Mouse (Mus musculus): Measurements from ENCODE around the gene Farp1.

Farp1 gene

DNA sequence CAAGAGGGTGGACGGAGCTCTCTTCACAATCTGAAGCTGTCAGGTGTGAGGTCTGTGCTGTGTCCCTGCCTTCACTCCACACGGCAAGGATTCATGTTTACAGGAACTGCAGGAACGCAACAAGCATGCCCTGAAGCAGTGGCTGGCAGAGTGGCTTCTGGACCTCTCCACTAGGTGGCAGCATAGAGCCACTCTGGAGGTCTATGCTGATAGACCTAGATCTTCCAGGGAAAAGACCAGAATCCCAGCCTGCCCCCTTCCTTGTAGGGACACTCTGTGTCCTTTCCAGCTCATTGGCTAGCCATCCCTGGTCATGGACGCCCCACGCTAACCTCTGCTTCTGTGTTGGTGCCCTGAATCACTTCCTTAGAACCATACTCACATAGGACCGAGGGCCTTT lies 244.1 kb downstream of the Farp1 start:
- peak; percentile 69 for DNase-seq

DNA sequence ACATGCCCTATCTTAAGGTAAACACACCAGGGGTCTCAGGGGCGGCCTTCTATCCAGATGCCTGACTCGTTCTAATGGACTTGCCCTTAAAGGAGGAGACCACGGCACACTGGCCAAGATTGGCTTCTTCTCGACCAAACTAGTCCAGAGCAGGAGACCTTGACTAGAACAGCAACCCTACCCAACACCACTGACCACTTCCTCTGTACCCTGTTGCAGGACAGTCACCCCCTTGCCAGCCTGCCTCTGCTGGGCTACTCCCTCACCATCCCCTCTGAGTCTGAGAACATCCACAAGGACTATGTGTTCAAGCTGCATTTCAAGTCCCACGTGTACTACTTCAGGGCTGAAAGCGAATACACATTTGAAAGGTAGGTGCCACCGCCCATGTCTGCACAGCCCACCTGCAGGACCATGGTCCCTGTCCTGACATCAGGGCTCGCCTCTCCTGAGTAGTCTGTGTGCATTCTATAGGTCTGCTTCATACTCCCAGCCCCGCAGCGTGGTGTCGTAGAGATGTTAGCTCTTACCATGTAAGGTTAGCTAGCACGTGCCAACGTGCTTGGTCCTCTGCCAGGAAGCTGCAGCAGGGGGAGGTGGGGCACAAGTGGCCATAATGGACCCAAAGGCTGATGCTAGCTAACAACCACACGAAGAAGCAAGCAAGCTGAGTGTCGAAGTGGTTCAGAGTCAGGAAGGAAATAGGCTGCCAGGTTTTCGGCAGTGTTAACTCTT lies 245.8 kb downstream of the Farp1 start:
- no peak for DNase-seq

- no peak for DNase-seq
These were observed 246.3 kb downstream of the Farp1 start for GRCm38 (mm10) chr14:121281336-121281710.

- DNase-seq, result no peak
These were observed 250.6 kb downstream of the Farp1 start for GRCm38 (mm10) chr14:121285379-121286120.

DNA sequence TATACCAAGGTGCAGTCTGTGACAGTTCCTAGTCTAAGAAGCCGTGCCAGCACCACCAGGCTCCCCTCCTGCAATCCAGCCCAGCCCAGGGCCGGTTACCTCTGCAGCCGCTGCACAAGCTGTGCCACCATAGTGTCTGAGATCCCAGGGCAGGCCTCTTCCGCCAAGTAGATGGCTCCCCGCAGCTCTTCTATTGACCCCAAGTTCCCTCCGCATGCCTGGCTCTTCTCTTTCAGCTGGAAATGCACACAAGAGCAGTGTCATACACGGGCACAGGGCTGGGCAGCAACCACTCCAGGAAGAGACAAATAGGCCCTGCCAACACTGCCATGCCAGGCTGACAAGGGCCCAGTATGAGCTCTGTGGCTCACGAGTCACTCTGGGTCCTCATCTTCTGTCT lies 256.9 kb downstream of the Farp1 start:
- no peak for DNase-seq

DNA sequence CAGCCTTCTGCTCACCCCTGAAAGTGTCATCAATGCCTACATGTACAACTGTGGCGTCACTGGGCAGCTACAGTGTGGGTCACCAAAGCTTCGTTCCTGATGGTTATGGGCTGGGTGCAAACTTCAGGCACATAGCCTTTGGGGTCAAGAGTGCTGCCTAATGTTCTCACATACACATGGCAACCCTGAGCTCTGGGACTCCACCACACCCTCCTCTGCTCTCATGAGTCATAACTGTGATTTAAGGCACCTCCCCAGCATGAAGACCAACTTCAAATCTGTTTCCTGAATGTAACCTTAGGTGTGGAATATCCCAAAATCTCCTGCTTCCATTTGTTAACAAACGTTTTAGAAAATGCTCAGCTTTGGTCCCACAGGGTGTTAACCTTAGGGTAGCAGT lies 257.4 kb downstream of the Farp1 start:
- DNase-seq, result no peak

DNA sequence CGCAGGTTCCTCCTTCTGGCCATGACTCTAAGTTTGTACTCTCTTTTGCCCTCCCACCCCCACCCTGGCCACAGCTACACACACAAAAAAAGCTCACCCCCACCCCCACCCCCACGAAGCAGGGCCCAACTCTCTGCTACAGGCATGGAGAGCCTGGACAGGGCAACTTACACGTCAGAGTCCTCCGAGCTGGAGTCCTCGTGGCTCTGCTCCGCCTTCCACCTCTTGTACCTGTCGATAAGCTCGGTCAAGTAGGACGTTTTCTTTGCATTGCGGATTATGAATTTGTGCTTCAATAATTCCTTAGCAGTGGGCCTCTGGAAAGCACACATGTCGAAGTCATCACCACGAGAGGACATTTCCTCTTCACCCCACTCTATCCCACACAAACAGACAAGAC lies 259.5 kb downstream of the Farp1 start:
- DNase-seq, result no peak

GRCm38 (mm10) chr14:121297103-121297502 lies 262.1 kb downstream of the Farp1 start:
- DNase-seq, result no peak

GRCm38 (mm10) chr14:121298537-121298936 lies 263.5 kb downstream of the Farp1 start:
- DNase-seq, result no peak

DNA sequence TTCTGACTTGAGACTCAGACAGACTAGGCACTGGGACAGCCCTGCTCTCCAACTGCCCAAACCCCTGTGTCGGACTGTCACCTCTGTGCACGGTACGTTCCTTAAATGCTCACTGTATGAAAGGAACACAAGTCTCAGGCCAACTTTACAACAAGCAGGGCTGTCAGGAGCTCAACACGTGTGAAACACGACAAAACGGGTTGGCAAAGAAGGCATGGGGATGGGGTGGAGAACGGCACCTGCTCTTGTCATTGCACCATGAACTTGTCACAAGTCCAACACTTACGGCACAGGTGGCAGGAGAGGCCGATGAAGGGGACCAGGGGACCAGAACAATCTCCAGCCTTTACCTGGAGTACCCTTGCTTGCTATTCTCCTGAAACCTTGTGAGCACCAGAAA lies 264.1 kb downstream of the Farp1 start:
- DNase-seq, result no peak

GRCm38 (mm10) chr14:121304523-121304922 lies 269.5 kb downstream of the Farp1 start:
- no peak for DNase-seq

- no peak for DNase-seq
These were observed 270.5 kb downstream of the Farp1 start for GRCm38 (mm10) chr14:121305316-121306064.

DNA sequence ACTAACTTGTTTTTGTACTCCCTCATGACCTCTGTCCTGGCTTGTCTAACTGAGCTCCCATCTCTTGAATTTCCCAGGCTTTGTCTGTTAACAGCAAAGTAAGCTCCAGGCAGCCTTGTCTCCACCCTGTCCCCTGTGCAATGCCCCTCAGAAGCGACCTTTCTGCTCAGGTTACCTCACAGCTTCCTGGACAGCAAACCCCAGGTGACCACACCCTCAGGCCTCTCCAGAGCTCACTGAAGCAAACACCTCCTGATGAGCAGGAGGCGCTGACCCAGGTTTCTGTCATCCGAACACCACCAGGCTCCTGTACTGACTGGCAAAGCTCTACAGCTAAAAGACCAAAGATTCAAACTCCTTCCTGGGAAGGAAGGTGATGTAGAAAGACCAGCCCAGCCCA lies 274.9 kb downstream of the Farp1 start:
- DNase-seq, result no peak

DNA sequence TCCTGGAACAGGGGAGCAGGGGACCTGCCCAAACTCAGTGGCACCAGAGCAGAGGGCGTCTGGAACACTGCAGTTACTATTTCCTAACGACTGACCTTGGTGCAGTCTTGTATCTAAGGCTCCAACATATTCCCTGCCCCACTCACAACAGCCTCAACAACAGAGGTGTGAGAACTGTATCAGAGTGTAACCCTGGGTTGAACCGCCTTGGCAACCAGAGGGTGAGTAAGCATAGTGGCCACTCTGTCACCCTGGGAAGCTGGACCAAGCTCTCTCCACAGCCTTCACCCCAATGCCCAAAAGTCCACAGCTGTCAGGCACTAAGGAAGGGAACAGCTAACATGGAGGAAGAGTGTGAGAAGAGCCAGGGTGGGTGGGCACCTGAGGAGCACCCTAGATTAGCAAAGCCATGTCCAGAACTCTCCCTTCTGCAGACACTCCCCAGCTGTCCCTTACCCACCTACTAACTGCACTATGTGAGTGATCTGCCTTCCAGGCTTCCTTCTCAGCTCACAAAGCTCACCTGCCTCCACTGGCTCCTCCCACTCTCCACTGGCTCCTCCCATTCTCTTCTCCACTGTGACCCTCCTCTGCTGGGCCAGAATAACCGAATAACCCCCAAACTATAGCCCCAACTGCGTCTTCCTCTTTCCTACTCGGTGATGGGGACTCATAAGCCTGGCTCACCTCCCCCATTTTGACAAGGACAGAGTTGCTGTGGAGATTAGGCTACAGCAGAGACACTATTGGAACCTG lies 275.5 kb downstream of the Farp1 start:
- no peak for DNase-seq

DNA sequence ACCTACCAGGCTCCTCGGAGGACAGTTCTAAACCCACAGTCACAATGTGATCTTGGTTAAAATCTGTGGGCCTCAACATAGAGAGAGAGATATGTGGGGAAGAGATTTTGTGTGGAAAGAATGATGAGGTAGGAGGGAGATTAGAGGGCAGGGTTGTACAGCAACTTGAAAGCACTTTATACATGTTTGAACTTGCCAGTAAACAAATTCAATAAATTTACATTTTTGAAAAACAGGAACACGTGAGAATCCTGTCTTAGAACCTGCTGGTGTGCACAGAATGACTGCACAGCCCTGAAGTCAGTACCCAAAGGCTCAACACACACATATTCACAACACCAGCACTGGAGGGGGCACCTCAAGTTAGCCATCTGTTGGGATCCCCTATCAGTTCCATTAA lies 276.1 kb downstream of the Farp1 start:
- no peak for DNase-seq

DNA sequence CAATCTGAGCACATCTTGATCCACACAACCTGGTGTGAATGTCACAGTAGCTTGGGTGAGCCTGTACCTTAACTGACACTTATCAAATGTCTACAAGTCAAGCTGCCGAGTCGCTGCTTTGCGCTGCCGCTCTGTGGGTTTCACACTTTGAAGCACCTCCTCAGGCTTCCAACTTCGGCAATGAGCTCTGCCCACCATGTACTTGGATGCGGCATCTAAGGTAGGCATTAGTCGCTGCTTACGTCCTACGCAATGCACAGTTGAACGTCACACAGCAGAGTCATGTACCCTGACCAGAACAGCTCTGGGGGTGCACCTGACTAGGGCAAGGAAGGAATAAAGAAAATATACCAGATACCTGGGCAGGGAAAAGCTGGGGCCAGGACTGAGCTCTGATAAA lies 278.3 kb downstream of the Farp1 start:
- DNase-seq, result no peak

DNA sequence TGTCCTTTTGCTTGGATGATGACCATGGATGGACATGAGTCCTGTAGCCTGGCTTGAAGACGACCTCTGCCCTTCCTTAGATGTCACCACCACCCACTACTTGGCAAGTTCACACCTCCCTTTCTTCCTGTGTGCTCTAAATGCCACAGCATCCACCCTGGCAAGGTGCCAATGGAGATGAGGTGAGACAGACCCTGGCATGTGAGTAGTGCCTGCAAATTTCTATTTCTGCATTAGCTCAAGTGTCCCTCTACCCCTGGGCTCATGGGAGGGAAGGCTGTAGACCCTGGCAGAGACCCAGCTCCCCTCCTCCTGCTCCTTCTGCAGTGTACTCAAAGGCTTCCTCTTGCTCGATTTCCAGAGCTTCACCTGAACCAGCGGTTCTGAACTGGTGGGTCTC lies 279.9 kb downstream of the Farp1 start:
- no peak for DNase-seq

DNA sequence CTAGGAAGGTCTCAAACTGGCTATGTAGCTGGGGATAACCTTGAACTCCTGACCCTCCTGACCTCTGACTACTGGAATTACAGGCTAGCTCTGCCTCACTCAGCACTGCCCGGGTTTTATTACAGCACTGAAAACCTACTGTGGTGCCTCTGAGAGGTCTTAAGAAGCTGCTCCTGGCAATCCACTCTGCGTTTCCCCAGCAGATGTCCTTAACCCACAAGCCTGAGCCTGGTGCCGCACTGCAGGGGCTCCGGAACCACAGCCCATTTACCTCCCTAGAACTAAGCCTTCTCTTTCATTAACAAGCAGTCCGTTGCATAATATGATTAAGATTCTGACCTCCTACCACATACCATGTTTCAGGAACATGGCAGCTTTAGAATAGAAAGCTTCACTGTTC lies 281.1 kb downstream of the Farp1 start:
- DNase-seq, result no peak

DNA sequence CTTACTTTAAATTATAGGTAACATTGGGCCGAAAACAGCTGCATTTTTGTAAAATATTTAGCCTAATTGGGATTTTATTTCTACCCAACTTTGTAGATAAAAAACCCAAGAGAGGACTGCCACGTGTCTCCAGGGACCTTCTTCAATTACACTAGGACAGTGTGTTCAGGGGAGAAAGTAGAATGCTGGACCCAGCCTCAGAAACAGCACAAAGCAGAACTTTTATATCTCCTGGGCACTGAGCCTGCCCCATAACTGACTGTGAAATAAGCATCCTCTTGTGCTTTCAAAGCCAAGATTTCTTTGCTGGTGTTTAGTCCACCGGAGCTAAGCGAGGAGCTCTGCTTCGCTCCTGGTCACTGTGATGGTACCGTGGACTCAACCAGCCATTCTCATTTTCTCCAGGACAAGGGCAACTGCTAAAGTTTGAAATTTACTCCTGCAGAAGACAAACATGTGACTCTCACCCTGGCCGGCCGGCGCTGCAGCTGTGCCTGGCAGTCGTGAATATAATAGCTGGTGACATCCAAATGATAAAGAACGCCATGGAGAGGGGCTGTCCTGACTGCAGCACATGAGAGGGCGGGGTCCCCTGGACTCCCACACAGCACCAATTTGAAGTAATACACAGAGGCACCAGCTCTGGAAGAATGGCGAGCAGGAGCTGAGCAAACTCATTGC lies 281.8 kb downstream of the Farp1 start:
- no peak for DNase-seq

DNA sequence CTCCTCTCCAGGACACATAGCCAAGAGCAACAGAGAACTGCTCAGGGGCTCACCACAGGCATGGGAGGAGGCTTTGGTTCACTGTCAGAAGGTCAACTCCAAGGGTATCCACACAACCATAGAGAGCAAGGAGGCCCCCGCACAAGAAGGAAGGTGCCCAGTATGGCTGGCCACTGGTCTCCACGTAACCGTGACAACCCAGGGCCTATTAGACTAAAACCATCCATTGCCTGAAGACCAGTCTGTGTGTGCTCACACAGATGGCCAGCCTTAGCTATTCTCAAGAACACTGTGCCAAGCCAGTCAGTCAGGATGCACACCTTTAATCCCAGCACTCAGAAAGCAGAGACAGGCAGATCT lies 282.3 kb downstream of the Farp1 start:
- DNase-seq, result no peak

DNA sequence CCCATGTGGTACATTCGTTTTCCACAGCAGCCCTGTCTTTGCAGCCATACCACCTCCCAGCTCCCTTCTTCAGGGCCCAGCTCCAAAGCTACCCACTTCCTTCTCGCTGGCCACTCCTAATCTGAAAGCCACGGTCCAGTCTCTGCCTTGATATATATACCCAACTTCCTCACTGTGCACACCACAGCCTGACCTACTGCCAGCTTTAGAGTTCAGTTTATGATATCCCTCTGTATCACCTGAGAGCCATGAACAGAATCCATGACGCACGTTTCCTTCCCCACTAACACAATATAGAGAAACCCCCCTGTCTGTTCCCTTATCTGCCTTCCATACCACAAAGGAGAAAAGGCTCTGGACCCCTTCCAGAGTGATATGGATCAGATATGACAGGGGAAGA lies 283.4 kb downstream of the Farp1 start:
- no peak for DNase-seq

DNA sequence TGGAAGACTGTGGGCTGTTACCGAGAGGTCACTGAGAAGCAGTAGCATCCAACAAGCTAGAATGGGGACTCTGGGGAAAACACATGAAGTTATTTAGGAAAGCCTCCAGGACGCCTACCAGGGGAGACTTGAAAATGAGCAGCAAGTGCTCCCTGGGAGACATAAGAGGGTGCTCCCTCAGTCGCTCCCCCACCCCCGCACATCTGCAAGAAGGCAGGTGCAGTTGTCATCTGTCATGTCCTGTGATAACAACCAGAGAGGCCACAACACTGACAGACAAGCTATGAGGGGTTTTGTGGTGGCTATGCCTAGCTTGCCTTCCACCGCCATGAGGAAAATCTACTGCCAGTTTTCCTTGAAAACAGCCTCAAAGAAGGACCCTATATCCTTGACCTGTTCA lies 287.1 kb downstream of the Farp1 start:
- DNase-seq, result no peak

DNA sequence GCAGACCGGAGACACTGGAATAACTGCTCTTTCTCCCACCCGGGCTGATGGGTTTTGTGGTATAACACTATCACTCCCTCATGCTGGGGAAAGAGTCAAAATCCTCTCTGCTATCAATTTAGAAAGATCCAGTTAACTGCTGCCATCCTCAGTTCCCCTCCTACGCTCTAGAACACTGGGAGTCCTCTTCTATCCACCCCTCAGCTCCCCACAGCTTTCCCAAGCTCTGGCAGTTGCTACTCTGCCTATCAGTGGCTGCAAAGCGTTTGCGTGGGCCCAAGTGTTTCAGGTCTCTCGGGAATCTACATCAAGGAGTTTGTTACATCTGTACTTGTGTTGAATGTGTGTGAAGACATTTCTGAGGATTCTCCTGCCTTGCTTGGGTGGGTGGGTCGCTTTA lies 287.6 kb downstream of the Farp1 start:
- DNase-seq, result no peak

Measured in cerebellum, adult 9-11 months (tissue).